Mouse (Mus musculus): Measurements from ENCODE around the gene Atp8a2. TPM values are rescaled to one million over a fixed set of nuclear protein-coding genes. Genes with fewer than 3 reads are reported as not detected.
"Not testable (repeated sequence)": the region's sequence is repeated elsewhere in the genome, so short reads cannot be mapped to it uniquely, and the experiment has no call there.

Gene Atp8a2
- polyA plus RNA-seq, 1 experiment from 2014 or later, result 14.1 TPM

DNA sequence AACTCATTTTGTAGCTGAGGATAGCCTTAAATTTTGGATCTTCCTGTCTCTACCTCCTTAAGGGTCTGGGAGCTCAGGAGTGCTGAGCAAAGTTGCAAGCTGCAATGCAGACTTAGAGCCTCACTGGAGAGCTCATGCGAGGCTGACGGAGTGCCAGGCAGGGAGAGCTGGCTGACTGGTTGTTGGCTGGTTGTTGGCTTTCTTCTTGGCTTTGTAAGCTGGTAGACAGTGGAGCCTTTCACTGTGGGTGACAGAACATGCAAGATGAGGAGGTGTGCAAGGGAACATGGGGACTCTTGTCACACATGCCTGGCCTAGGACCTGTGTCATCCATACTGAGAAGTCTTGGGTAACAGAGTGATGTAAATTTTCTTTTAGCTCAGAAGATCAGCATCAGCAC lies 473.8 kb downstream of the Atp8a2 start:
- Histone ChIP-seq H3K36me3 (replicated peaks) (no peaks in the 10 kb centered on the region), H3K27ac (no peak overlapping the region), H3K9me3 (no peaks in the 10 kb centered on the region), H3K9ac (no peak overlapping the region), H3K27me3 (peaks cover 15% of the 10 kb centered on the region; the same call in 1 of the 2 replicates), H3K4me1 (0 out of 2 replicates have a peak, but pooled peaks cover 2% of the 10 kb centered on the region), H3K4me2 (no peak overlapping the region), H3K4me3 (replicated peaks) (no peak overlapping the region)
- WGBS, result 92% methylated on average over 2 of the region's 2 CpGs
- ATAC-seq (ENCODE audit: low FRiP score), result no peak

DNA sequence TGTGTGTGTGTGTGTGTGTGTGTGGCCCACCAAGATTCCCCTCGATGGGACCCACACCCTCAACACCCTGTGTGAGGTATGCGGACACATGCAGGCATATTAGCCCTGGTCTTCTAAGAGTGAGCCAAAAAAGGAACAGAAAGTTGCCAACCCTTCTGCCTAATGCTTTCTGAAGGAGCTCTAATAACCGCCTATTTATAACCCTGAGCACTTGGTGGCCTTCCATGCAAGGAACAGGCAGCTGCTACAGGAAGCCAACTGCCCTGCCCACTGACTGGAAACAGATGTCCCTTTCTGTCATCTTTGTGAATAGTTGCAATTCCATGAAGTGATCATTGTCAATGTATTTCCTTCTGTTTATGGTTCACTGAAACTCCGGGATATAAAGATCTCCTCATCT lies 475.0 kb downstream of the Atp8a2 start:
- WGBS, result 89% methylated on average over 4 of the region's 4 CpGs
- Histone ChIP-seq H3K27ac (no peak overlapping the region), H3K36me3 (replicated peaks) (no peaks in the 10 kb centered on the region), H3K9me3 (no peaks in the 10 kb centered on the region), H3K4me3 (replicated peaks) (no peak overlapping the region), H3K4me2 (no peak overlapping the region), H3K4me1 (no peaks in the 10 kb centered on the region), H3K9ac (no peak overlapping the region), H3K27me3 (peaks cover 13% of the 10 kb centered on the region; the same call in 1 of the 2 replicates)
- no peak for ATAC-seq (ENCODE audit: low FRiP score)

- Histone ChIP-seq H3K4me1 (peaks cover 3% of the 10 kb centered on the region; the same call in 1 of the 2 replicates), H3K4me3 (replicated peaks) (no peak overlapping the region), H3K9me3 (no peaks in the 10 kb centered on the region), H3K9ac (no peak overlapping the region), H3K4me2 (no peak overlapping the region), H3K36me3 (replicated peaks) (no peaks in the 10 kb centered on the region), H3K27me3 (peaks cover 7% of the 10 kb centered on the region; the same call in 1 of the 2 replicates), H3K27ac (no peak overlapping the region)
- 84% methylated on average over 3 of the region's 3 CpGs for WGBS
- ATAC-seq (ENCODE audit: low FRiP score), result no peak
Measured at GRCm38 (mm10) chr14:59721356-59721755, 475.6 kb downstream of the Atp8a2 start.

DNA sequence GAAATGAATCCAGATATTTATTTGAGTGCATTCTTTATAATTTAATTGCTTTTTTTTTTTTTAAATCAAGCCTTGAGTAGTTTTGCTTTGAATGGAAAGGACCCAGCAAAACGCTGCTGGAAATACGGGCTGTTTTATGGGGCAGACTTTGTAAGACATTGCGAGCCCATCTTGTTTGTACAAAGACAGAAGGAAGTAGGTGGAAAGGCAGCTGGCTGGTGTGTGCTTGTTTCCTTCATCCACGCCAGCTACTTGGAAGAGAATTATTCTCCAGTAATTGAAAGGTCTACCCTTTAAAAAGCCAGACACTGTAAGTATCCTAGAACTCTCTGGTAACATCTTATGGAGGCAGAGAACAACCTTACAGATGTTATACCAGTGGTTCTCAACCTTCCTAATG lies 476.6 kb downstream of the Atp8a2 start:
- H3K4me2 ChIP-seq, result no peak overlapping the region
- H3K9ac ChIP-seq, result no peak overlapping the region
- H3K4me1 ChIP-seq, result peaks cover 13% of the 10 kb centered on the region
- no peak for ATAC-seq (ENCODE audit: low FRiP score)
- 90% methylated on average over 4 of the region's 4 CpGs for WGBS
- no peaks in the 10 kb centered on the region for H3K36me3 ChIP-seq (replicated peaks)
- H3K9me3 ChIP-seq, result no peaks in the 10 kb centered on the region
- H3K27ac ChIP-seq, result no peak overlapping the region
- H3K4me3 ChIP-seq (replicated peaks), result no peak overlapping the region
- peaks cover 9% of the 10 kb centered on the region; the same call in 1 of the 2 replicates for H3K27me3 ChIP-seq

- WGBS, result 53% methylated on average over 3 of the region's 3 CpGs
- H3K4me2 ChIP-seq; H3K9me3 ChIP-seq; H3K27ac ChIP-seq; H3K36me3 ChIP-seq (replicated peaks); H3K9ac ChIP-seq; H3K4me3 ChIP-seq (replicated peaks): not testable (repeated sequence)
- peak; percentile 14; the same call in 1 of the 2 replicates for ATAC-seq (ENCODE audit: low FRiP score)
- peaks cover 18% of the 10 kb centered on the region; the same call in 1 of the 2 replicates for H3K27me3 ChIP-seq
- peaks cover 16% of the 10 kb centered on the region for H3K4me1 ChIP-seq
Measured at GRCm38 (mm10) chr14:59716443-59717085, 480.4 kb downstream of the Atp8a2 start.

GRCm38 (mm10) chr14:59715695-59716442 lies 481.1 kb downstream of the Atp8a2 start:
- no peak overlapping the region for H3K4me3 ChIP-seq (replicated peaks)
- peaks cover 16% of the 10 kb centered on the region; the same call in 1 of the 2 replicates for H3K27me3 ChIP-seq
- peaks cover 16% of the 10 kb centered on the region for H3K4me1 ChIP-seq
- H3K9me3 ChIP-seq, result no peaks in the 10 kb centered on the region
- 52% methylated on average over 13 of the region's 13 CpGs for WGBS
- no peak overlapping the region for H3K9ac ChIP-seq
- no peaks in the 10 kb centered on the region for H3K36me3 ChIP-seq (replicated peaks)
- H3K4me2 ChIP-seq, result no peak overlapping the region
- H3K27ac ChIP-seq, result peak overlapping the region; percentile 42; the same call in 1 of the 2 replicates
- ATAC-seq (ENCODE audit: low FRiP score), result peak; percentile 74; the same call in 1 of the 2 replicates

GRCm38 (mm10) chr14:59709505-59710335 lies 487.3 kb downstream of the Atp8a2 start:
- no peak for ATAC-seq (ENCODE audit: low FRiP score)
- Histone ChIP-seq H3K36me3 (replicated peaks) (no peaks in the 10 kb centered on the region), H3K4me1 (peaks cover 5% of the 10 kb centered on the region), H3K9ac (no peak overlapping the region), H3K4me3 (replicated peaks) (no peak overlapping the region), H3K27ac (no peak overlapping the region), H3K9me3 (no peaks in the 10 kb centered on the region), H3K27me3 (peaks cover 8% of the 10 kb centered on the region; the same call in 1 of the 2 replicates), H3K4me2 (no peak overlapping the region)
- WGBS, result 74% methylated on average over 3 of the region's 3 CpGs

GRCm38 (mm10) chr14:59708009-59708408 lies 489.0 kb downstream of the Atp8a2 start:
- Histone ChIP-seq H3K9ac (no peak overlapping the region), H3K4me3 (replicated peaks) (no peak overlapping the region), H3K27ac (no peak overlapping the region), H3K9me3 (no peaks in the 10 kb centered on the region), H3K27me3 (no peaks in the 10 kb centered on the region), H3K4me2 (no peak overlapping the region), H3K36me3 (replicated peaks) (no peaks in the 10 kb centered on the region), H3K4me1 (peaks cover 5% of the 10 kb centered on the region)
- 89% methylated on average over 7 of the region's 7 CpGs for WGBS
- ATAC-seq (ENCODE audit: low FRiP score), result no peak

DNA sequence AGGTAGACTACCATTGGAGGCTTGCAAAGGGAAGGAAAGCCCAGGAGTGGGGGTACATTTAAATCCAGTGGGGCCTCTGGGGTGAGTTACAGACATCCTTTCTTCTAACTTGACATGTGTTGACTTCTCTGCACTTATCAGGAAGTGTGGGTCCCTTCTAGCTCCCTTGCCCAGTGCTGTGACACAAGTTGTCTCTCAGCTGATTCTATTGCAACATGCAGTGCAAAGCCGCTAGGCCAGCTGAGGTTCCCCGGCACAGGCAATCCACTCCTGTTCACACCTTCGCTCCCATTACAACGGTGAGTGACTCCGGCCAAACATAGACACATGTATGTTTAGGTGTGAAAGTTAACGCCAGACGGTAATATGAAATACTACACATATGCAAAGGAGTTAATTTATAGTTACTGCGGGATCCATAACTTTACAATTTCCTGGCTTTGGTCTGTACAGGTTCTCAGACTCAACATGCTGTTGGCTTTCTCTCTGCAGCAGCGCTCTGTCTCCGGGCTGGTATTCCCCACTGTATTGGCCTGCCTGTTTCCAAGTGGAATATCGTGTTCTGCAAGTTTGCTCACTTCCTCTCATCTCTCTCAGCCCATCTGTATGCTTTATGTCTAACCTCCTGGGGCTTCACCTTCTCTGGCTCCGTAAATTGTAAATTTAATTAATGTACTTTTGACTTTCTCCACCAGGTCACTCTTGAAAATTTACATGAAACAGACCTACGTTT lies 491.5 kb downstream of the Atp8a2 start:
- Histone ChIP-seq H3K4me2 (no peak overlapping the region), H3K9me3 (no peaks in the 10 kb centered on the region), H3K9ac (no peak overlapping the region), H3K4me3 (replicated peaks) (no peak overlapping the region), H3K27me3 (no peaks in the 10 kb centered on the region; the same call in 1 of the 2 replicates), H3K36me3 (replicated peaks) (no peaks in the 10 kb centered on the region), H3K4me1 (peaks cover 13% of the 10 kb centered on the region), H3K27ac (no peak overlapping the region)
- no peak for ATAC-seq (ENCODE audit: low FRiP score)
- WGBS, result 91% methylated on average over 13 of the region's 13 CpGs

GRCm38 (mm10) chr14:59701492-59701891 lies 495.5 kb downstream of the Atp8a2 start:
- H3K9ac ChIP-seq, result no peak overlapping the region
- no peak overlapping the region for H3K4me3 ChIP-seq (replicated peaks)
- WGBS, result 34% methylated on average over 5 of the region's 5 CpGs
- H3K4me2 ChIP-seq, result no peak overlapping the region
- no peaks in the 10 kb centered on the region; the same call in 1 of the 2 replicates for H3K27me3 ChIP-seq
- no peaks in the 10 kb centered on the region for H3K36me3 ChIP-seq (replicated peaks)
- ATAC-seq (ENCODE audit: low FRiP score), result no peak
- H3K9me3 ChIP-seq, result no peaks in the 10 kb centered on the region
- peaks cover 8% of the 10 kb centered on the region for H3K4me1 ChIP-seq
- H3K27ac ChIP-seq, result no peak overlapping the region

DNA sequence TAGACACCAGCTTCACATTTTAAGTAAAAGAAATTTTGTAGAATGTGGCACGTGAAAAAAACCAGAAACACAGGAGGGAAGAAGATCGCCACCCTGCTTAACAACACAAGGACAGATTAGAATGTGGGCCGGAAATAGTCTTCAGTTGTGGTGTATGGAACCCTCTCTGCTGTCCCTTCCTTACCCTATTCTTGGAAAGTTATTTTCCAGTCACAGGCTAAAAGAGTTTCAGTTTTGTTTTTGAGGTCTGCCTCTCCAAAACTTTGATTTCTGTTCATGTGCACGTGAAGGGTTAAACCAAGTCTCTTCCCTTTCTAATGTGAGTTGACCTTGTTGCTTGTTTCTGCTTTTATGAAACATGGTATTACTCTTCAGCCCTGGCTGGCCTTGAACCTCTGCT lies 501.8 kb downstream of the Atp8a2 start:
- Histone ChIP-seq H3K36me3 (replicated peaks) (no peaks in the 10 kb centered on the region), H3K27me3 (no peaks in the 10 kb centered on the region), H3K9me3 (no peaks in the 10 kb centered on the region), H3K4me1 (no peaks in the 10 kb centered on the region), H3K27ac (no peak overlapping the region), H3K4me3 (replicated peaks) (no peak overlapping the region), H3K4me2 (no peak overlapping the region), H3K9ac (no peak overlapping the region)
- ATAC-seq (ENCODE audit: low FRiP score), result no peak
- 96% methylated on average over 4 of the region's 4 CpGs for WGBS
